Mouse (Mus musculus) intestine, embryonic 14.5 days (tissue): ENCODE results near the gene Zfp52. TPM values are rescaled to one million over a fixed set of nuclear protein-coding genes. Genes with fewer than 3 reads are reported as not detected.

Experiments
- ATAC-seq: fragments of 200-750 bp; cut with Nextera tagmentation; replicated peaks from 2 replicates; pipeline ENCODE4 v1.8.0; 2017; ENCODE audit warnings: low read depth, moderate number of reproducible peaks, moderate TSS enrichment, moderate library complexity; ENCODE audit not compliant: low FRiP score, low TSS enrichment
- DNase-seq: peaks from one replicate; pipeline ENCODE4 v3.0.0-alpha.2; 2018; ENCODE audit warnings: low spot score
- H3K27ac ChIP-seq: fragments of 300-500 bp; sonication (generic); 2 replicates; pipeline ENCODE4 v1.5.1; 2014; ENCODE audit warnings: low read depth, mild to moderate bottlenecking, control low read depth
- H3K27me3 ChIP-seq: fragments of 300-500 bp; sonication (generic); replicated peaks from 2 replicates; pipeline ENCODE4 v1.6.1; 2014; ENCODE audit warnings: low read length, control low read depth; ENCODE audit not compliant: control insufficient read depth, insufficient read depth
- H3K36me3 ChIP-seq: fragments of 300-500 bp; sonication (generic); 2 replicates; pipeline ENCODE4 v1.6.1; 2014; ENCODE audit warnings: low read length, control low read depth; ENCODE audit not compliant: control insufficient read depth, insufficient read depth
- H3K4me1 ChIP-seq: fragments of 300-500 bp; sonication (generic); replicated peaks from 2 replicates; pipeline ENCODE4 v1.6.1; 2014; ENCODE audit warnings: low read length, control low read depth, mixed read lengths; ENCODE audit not compliant: control insufficient read depth, insufficient read depth
- H3K4me2 ChIP-seq: fragments of 300-500 bp; sonication (generic); 2 replicates; pipeline ENCODE4 v1.6.1; 2014; ENCODE audit warnings: low read length
- H3K4me3 ChIP-seq: fragments of 300-500 bp; sonication (generic); 2 replicates; pipeline ENCODE4 v1.5.1; 2014; ENCODE audit warnings: low read depth, low read length, control low read depth, mixed read lengths
- H3K9ac ChIP-seq: fragments of 300-500 bp; sonication (generic); 2 replicates; pipeline ENCODE4 v1.6.1; 2014; ENCODE audit warnings: mild to moderate bottlenecking, low read length
- H3K9me3 ChIP-seq: fragments of 300-500 bp; sonication (generic); 2 replicates; pipeline ENCODE4 v1.6.1; 2016; ENCODE audit warnings: low read length, control low read depth; ENCODE audit not compliant: control insufficient read depth
- WGBS: fragments of 180-500 bp; shearing (Covaris S2); extraction: QIAGEN DNeasy Blood & Tissue Kit; methylation state at CpG from one replicate; pipeline ENCODE4 v1.1.7; 2014; 5-methylcytosine and 5-hydroxymethylcytosine counted together
- polyA plus RNA-seq: library from polyadenylated mRNA; unstranded; fragments of >200 nt; fragmentation: Nextera tagmentation; extraction: Ambion mirVana; gene quantifications from 2 replicates; pipeline ENCODE4 v1.2.1, GENCODE M21; 2014

The Zfp52 gene
- polyA plus RNA-seq, 1 experiment from 2014 or later = 2.9 TPM

GRCm38 (mm10) chr17:21534460-21535095 is 761 bp upstream of the Zfp52 start:
- Histone ChIP-seq H3K27ac (peak overlapping the region; percentile 57; the same call in 1 of the 2 replicates), H3K4me3 (no peak overlapping the region)
- DNase-seq = no peak

GRCm38 (mm10) chr17:21536096-21536495 is 757 bp downstream of the Zfp52 start:
- H3K27ac ChIP-seq = no peak overlapping the region
- H3K36me3 ChIP-seq = no peaks in the 10 kb centered on the region
- WGBS = 37% methylated on average over 7 of the region's 7 CpGs
- DNase-seq = no peak
- H3K4me1 ChIP-seq = peaks cover 12% of the 10 kb centered on the region
- ATAC-seq = no peak
- peak overlapping the region; percentile 81 for H3K4me2 ChIP-seq
- H3K27me3 ChIP-seq = no peaks in the 10 kb centered on the region
- H3K4me3 ChIP-seq = peak overlapping the region; percentile 59
- peak overlapping the region; percentile 51 for H3K9ac ChIP-seq
- H3K9me3 ChIP-seq = no peaks in the 10 kb centered on the region

More at GRCm38 (mm10) chr17:21534460-21535095, 761 bp upstream of the Zfp52 start:
- Histone ChIP-seq H3K4me1 (peaks cover 12% of the 10 kb centered on the region), H3K4me2 (peak overlapping the region; percentile 81), H3K27me3 (no peaks in the 10 kb centered on the region), H3K9me3 (no peaks in the 10 kb centered on the region), H3K9ac (no peak overlapping the region), H3K36me3 (no peaks in the 10 kb centered on the region)
- 20% methylated on average over 4 of the region's 4 CpGs for WGBS
- peak; percentile 18 for ATAC-seq

GRCm38 (mm10) chr17:21536676-21537075 is 1.3 kb downstream of the Zfp52 start:
- H3K4me2 ChIP-seq = peak overlapping the region; percentile 81; the same call in 1 of the 2 replicates
- no peak overlapping the region for H3K27ac ChIP-seq
- no peak overlapping the region for H3K4me3 ChIP-seq
- H3K4me1 ChIP-seq = peaks cover 12% of the 10 kb centered on the region
- H3K36me3 ChIP-seq = no peaks in the 10 kb centered on the region
- H3K9me3 ChIP-seq = no peaks in the 10 kb centered on the region
- DNase-seq = no peak
- WGBS = 65% methylated on average over 2 of the region's 2 CpGs
- ATAC-seq = no peak
- no peak overlapping the region for H3K9ac ChIP-seq
- no peaks in the 10 kb centered on the region for H3K27me3 ChIP-seq

- DNase-seq (no peak), ATAC-seq (no peak)
- peaks cover 20% of the 10 kb centered on the region for H3K36me3 ChIP-seq
- no peak overlapping the region for H3K27ac ChIP-seq
- no peak overlapping the region for H3K9ac ChIP-seq
- H3K4me3 ChIP-seq = no peak overlapping the region
- H3K27me3 ChIP-seq = no peaks in the 10 kb centered on the region
- H3K9me3 ChIP-seq = no peaks in the 10 kb centered on the region
- WGBS = 88% methylated on average over 2 of the region's 2 CpGs
- no peaks in the 10 kb centered on the region for H3K4me1 ChIP-seq
- H3K4me2 ChIP-seq = no peak overlapping the region
These were observed 22.5 kb downstream of the Zfp52 start for GRCm38 (mm10) chr17:21557831-21558230.

- H3K4me1 ChIP-seq = peaks cover 8% of the 10 kb centered on the region; the same call in 1 of the 2 replicates
- H3K36me3 ChIP-seq = peaks cover 8% of the 10 kb centered on the region
- 4% methylated on average over 5 of the region's 5 CpGs for WGBS
- H3K4me3 ChIP-seq = peak overlapping the region; percentile 61
- DNase-seq (no peak), ATAC-seq (peak; percentile 68)
- H3K27me3 ChIP-seq = no peaks in the 10 kb centered on the region
- H3K27ac ChIP-seq = peak overlapping the region; percentile 91
- H3K9me3 ChIP-seq = no peaks in the 10 kb centered on the region
- peak overlapping the region; percentile 68 for H3K9ac ChIP-seq
- peak overlapping the region; percentile 63 for H3K4me2 ChIP-seq
These were observed 30.9 kb downstream of the Zfp52 start for GRCm38 (mm10) chr17:21566220-21566619.

- H3K27me3 ChIP-seq = no peaks in the 10 kb centered on the region
- peak; percentile 93 for ATAC-seq
- under 1% methylated on average over 29 of the region's 29 CpGs for WGBS
These were observed 31.5 kb downstream of the Zfp52 start, which contains the start of gene Zfp948 for GRCm38 (mm10) chr17:21566728-21567349. Gene Zfp948, plus strand, starts transcription at chr17:21567008.

GRCm38 (mm10) chr17:21567696-21568095 is 32.4 kb downstream of the Zfp52 start:
- Histone ChIP-seq H3K27me3 (no peaks in the 10 kb centered on the region), H3K4me3 (peak overlapping the region; percentile 61), H3K4me1 (peaks cover 8% of the 10 kb centered on the region; the same call in 1 of the 2 replicates), H3K4me2 (peak overlapping the region; percentile 63), H3K9me3 (no peaks in the 10 kb centered on the region), H3K9ac (peak overlapping the region; percentile 68), H3K27ac (no peak overlapping the region), H3K36me3 (peaks cover 5% of the 10 kb centered on the region)
- DNase-seq (peak; percentile 68), ATAC-seq (no peak)
- WGBS = 31% methylated on average over 1 of the region's 1 CpGs

More at GRCm38 (mm10) chr17:21566728-21567349, 31.5 kb downstream of the Zfp52 start, which contains the start of gene Zfp948:
- DNase-seq = peak; percentile 96
- peaks cover 8% of the 10 kb centered on the region; the same call in 1 of the 2 replicates for H3K4me1 ChIP-seq
- H3K36me3 ChIP-seq = peaks cover 5% of the 10 kb centered on the region
- peak within 1 kb of the TSS; percentile 91 for H3K27ac ChIP-seq
- H3K9me3 ChIP-seq = no peaks in the 10 kb centered on the region
- peak within 1 kb of the TSS; percentile 63 for H3K4me2 ChIP-seq
- H3K9ac ChIP-seq = peak within 1 kb of the TSS; percentile 68
- H3K4me3 ChIP-seq = peak within 1 kb of the TSS; percentile 61

GRCm38 (mm10) chr17:21579080-21579479 is 43.7 kb downstream of the Zfp52 start:
- DNase-seq = no peak
- Histone ChIP-seq H3K27ac (no peak overlapping the region), H3K27me3 (no peaks in the 10 kb centered on the region), H3K9ac (no peak overlapping the region), H3K4me1 (no peaks in the 10 kb centered on the region), H3K36me3 (peaks cover 61% of the 10 kb centered on the region), H3K4me2 (no peak overlapping the region), H3K4me3 (no peak overlapping the region), H3K9me3 (no peaks in the 10 kb centered on the region)
- no peak for ATAC-seq
- WGBS = 88% methylated on average over 1 of the region's 1 CpGs
